Mouse (Mus musculus): ENCODE data around the gene Slc16a1. TPM values are rescaled to one million over a fixed set of nuclear protein-coding genes. Genes with fewer than 3 reads are reported as not detected.

Gene Slc16a1
- polyA plus RNA-seq, 1 experiment from 2014 or later, result 12.6 TPM

- ATAC-seq, result no peak
- Histone ChIP-seq H3K4me2 (ENCODE audit: low read length) (no peak overlapping the region), H3K9ac (ENCODE audit: low read depth, low read length) (no peak overlapping the region), H3K4me3 (ENCODE audit: low read length) (no peak overlapping the region), H3K27me3 (replicated peaks; ENCODE audit: control insufficient read depth, insufficient read depth, low read length) (no peaks in the 10 kb centered on the region), H3K9me3 (ENCODE audit: control insufficient read depth, low read length) (no peaks in the 10 kb centered on the region), H3K36me3 (ENCODE audit: control insufficient read depth, insufficient read depth, low read length) (no peaks in the 10 kb centered on the region), H3K4me1 (ENCODE audit: control insufficient read depth, insufficient read depth, low read depth, low read length) (no peaks in the 10 kb centered on the region), H3K27ac (ENCODE audit: low read depth, low read length) (no peak overlapping the region)
- WGBS, result 83% methylated on average over 3 of the region's 3 CpGs
Observed at GRCm38 (mm10) chr3:104611951-104612350, 26.5 kb upstream of the Slc16a1 start.

- 73% methylated on average over 5 of the region's 5 CpGs for WGBS
- Histone ChIP-seq H3K9ac (ENCODE audit: low read depth, low read length) (no peak overlapping the region), H3K9me3 (ENCODE audit: control insufficient read depth, low read length) (no peaks in the 10 kb centered on the region), H3K4me1 (ENCODE audit: control insufficient read depth, insufficient read depth, low read depth, low read length) (no peaks in the 10 kb centered on the region), H3K36me3 (ENCODE audit: control insufficient read depth, insufficient read depth, low read length) (no peaks in the 10 kb centered on the region), H3K27ac (ENCODE audit: low read depth, low read length) (no peak overlapping the region), H3K4me3 (ENCODE audit: low read length) (no peak overlapping the region), H3K4me2 (ENCODE audit: low read length) (no peak overlapping the region), H3K27me3 (replicated peaks; ENCODE audit: control insufficient read depth, insufficient read depth, low read length) (no peaks in the 10 kb centered on the region)
- ATAC-seq, result no peak
Observed at GRCm38 (mm10) chr3:104613102-104613501, 25.4 kb upstream of the Slc16a1 start.

- Histone ChIP-seq H3K27me3 (replicated peaks; ENCODE audit: control insufficient read depth, insufficient read depth, low read length) (no peaks in the 10 kb centered on the region), H3K36me3 (ENCODE audit: control insufficient read depth, insufficient read depth, low read length) (no peaks in the 10 kb centered on the region), H3K27ac (ENCODE audit: low read depth, low read length) (no peak overlapping the region), H3K4me3 (ENCODE audit: low read length) (no peak overlapping the region), H3K4me2 (ENCODE audit: low read length) (no peak overlapping the region), H3K9ac (ENCODE audit: low read depth, low read length) (no peak overlapping the region), H3K4me1 (ENCODE audit: control insufficient read depth, insufficient read depth, low read depth, low read length) (no peaks in the 10 kb centered on the region), H3K9me3 (ENCODE audit: control insufficient read depth, low read length) (no peaks in the 10 kb centered on the region)
- ATAC-seq, result no peak
- 90% methylated on average over 1 of the region's 1 CpGs for WGBS
Observed at GRCm38 (mm10) chr3:104614081-104614480, 24.4 kb upstream of the Slc16a1 start.

- 76% methylated on average over 2 of the region's 2 CpGs for WGBS
- Histone ChIP-seq H3K36me3 (ENCODE audit: control insufficient read depth, insufficient read depth, low read length) (no peaks in the 10 kb centered on the region), H3K4me3 (ENCODE audit: low read length) (no peak overlapping the region), H3K27me3 (replicated peaks; ENCODE audit: control insufficient read depth, insufficient read depth, low read length) (no peaks in the 10 kb centered on the region), H3K9ac (ENCODE audit: low read depth, low read length) (no peak overlapping the region), H3K4me1 (ENCODE audit: control insufficient read depth, insufficient read depth, low read depth, low read length) (no peaks in the 10 kb centered on the region), H3K9me3 (ENCODE audit: control insufficient read depth, low read length) (no peaks in the 10 kb centered on the region), H3K27ac (ENCODE audit: low read depth, low read length) (no peak overlapping the region), H3K4me2 (ENCODE audit: low read length) (no peak overlapping the region)
- no peak for ATAC-seq
Observed at GRCm38 (mm10) chr3:104615216-104615615, 23.3 kb upstream of the Slc16a1 start.

- Histone ChIP-seq H3K4me2 (ENCODE audit: low read length) (peak overlapping the region; percentile 15; the same call in 1 of the 2 replicates), H3K36me3 (ENCODE audit: control insufficient read depth, insufficient read depth, low read length) (no peaks in the 10 kb centered on the region), H3K27me3 (replicated peaks; ENCODE audit: control insufficient read depth, insufficient read depth, low read length) (no peaks in the 10 kb centered on the region), H3K4me1 (ENCODE audit: control insufficient read depth, insufficient read depth, low read depth, low read length) (no peaks in the 10 kb centered on the region), H3K27ac (ENCODE audit: low read depth, low read length) (no peak overlapping the region), H3K4me3 (ENCODE audit: low read length) (no peak overlapping the region), H3K9ac (ENCODE audit: low read depth, low read length) (no peak overlapping the region), H3K9me3 (ENCODE audit: control insufficient read depth, low read length) (no peaks in the 10 kb centered on the region)
- 50% methylated on average over 8 of the region's 8 CpGs for WGBS
- peak; percentile 63; the same call in 1 of the 2 replicates for ATAC-seq
Observed at GRCm38 (mm10) chr3:104616155-104616554, 22.3 kb upstream of the Slc16a1 start.

DNA sequence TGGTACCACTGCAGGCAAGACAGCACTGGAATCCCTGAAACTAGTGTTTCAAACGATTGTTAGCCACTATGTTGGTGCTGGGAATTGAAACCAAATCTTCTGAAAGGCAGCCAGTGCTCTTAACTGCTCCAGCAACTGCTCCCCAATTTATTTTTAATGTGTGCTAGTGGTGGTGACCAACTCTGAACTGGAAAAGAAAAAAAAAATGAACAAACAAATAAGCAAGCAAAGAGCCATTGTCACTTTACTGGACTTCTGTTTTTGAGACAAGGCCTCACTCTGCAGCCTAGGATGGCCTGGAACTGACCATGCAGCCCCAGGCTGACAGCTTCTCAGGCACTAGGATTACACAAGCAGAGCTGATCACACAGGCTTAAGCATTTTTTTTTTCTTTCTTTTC, 16.6 kb upstream of the Slc16a1 start:
- Histone ChIP-seq H3K4me1 (ENCODE audit: control insufficient read depth, insufficient read depth, low read depth, low read length) (no peaks in the 10 kb centered on the region), H3K4me2 (ENCODE audit: low read length) (no peak overlapping the region), H3K27ac (ENCODE audit: low read depth, low read length) (no peak overlapping the region), H3K27me3 (replicated peaks; ENCODE audit: control insufficient read depth, insufficient read depth, low read length) (no peaks in the 10 kb centered on the region), H3K4me3 (ENCODE audit: low read length) (no peak overlapping the region), H3K36me3 (ENCODE audit: control insufficient read depth, insufficient read depth, low read length) (no peaks in the 10 kb centered on the region), H3K9me3 (ENCODE audit: control insufficient read depth, low read length) (no peaks in the 10 kb centered on the region), H3K9ac (ENCODE audit: low read depth, low read length) (no peak overlapping the region)
- no peak for ATAC-seq
- 68% methylated on average over 1 of the region's 1 CpGs for WGBS

GRCm38 (mm10) chr3:104629810-104630209, 8.7 kb upstream of the Slc16a1 start:
- no peak overlapping the region for H3K4me2 ChIP-seq (ENCODE audit: low read length)
- no peak overlapping the region for H3K4me3 ChIP-seq (ENCODE audit: low read length)
- H3K4me1 ChIP-seq (ENCODE audit: control insufficient read depth, insufficient read depth, low read depth, low read length), result no peaks in the 10 kb centered on the region
- H3K27me3 ChIP-seq (replicated peaks; ENCODE audit: control insufficient read depth, insufficient read depth, low read length), result no peaks in the 10 kb centered on the region
- H3K36me3 ChIP-seq (ENCODE audit: control insufficient read depth, insufficient read depth, low read length), result no peaks in the 10 kb centered on the region
- no peak overlapping the region for H3K27ac ChIP-seq (ENCODE audit: low read depth, low read length)
- 20% methylated on average over 2 of the region's 2 CpGs for WGBS
- no peak overlapping the region for H3K9ac ChIP-seq (ENCODE audit: low read depth, low read length)
- H3K9me3 ChIP-seq (ENCODE audit: control insufficient read depth, low read length), result no peaks in the 10 kb centered on the region
- ATAC-seq, result peak; percentile 34; the same call in 1 of the 2 replicates

DNA sequence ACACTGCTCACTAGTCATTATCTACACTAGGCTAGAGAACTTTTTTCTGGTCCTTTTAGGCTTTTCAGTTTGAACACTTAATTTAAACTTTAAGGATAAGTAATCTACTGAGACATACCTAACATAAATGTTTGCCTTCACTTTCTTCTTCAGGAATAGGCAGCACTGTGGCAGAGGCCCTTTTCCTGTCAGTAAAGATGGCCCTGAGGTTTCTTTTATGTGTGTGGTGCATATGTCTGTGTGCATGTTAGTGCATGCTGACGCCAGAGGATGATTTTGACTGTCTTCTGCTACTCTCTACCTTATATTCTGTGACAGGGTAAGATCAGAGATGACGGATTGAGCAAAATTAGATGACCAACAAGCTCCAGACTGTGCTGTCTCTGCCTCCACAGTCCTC, 7.5 kb upstream of the Slc16a1 start:
- Histone ChIP-seq H3K27me3 (replicated peaks; ENCODE audit: control insufficient read depth, insufficient read depth, low read length) (no peaks in the 10 kb centered on the region), H3K4me3 (ENCODE audit: low read length) (no peak overlapping the region), H3K36me3 (ENCODE audit: control insufficient read depth, insufficient read depth, low read length) (no peaks in the 10 kb centered on the region), H3K9ac (ENCODE audit: low read depth, low read length) (no peak overlapping the region), H3K27ac (ENCODE audit: low read depth, low read length) (no peak overlapping the region), H3K4me1 (ENCODE audit: control insufficient read depth, insufficient read depth, low read depth, low read length) (no peaks in the 10 kb centered on the region), H3K9me3 (ENCODE audit: control insufficient read depth, low read length) (no peaks in the 10 kb centered on the region), H3K4me2 (ENCODE audit: low read length) (no peak overlapping the region)
- WGBS, result 93% methylated on average over 2 of the region's 2 CpGs
- ATAC-seq, result no peak

- Histone ChIP-seq H3K4me2 (ENCODE audit: low read length) (no peak overlapping the region), H3K27me3 (replicated peaks; ENCODE audit: control insufficient read depth, insufficient read depth, low read length) (no peaks in the 10 kb centered on the region), H3K4me1 (ENCODE audit: control insufficient read depth, insufficient read depth, low read depth, low read length) (peaks cover 3% of the 10 kb centered on the region), H3K27ac (ENCODE audit: low read depth, low read length) (no peak overlapping the region), H3K9me3 (ENCODE audit: control insufficient read depth, low read length) (no peaks in the 10 kb centered on the region), H3K4me3 (ENCODE audit: low read length) (no peak overlapping the region), H3K9ac (ENCODE audit: low read depth, low read length) (no peak overlapping the region), H3K36me3 (ENCODE audit: control insufficient read depth, insufficient read depth, low read length) (no peaks in the 10 kb centered on the region)
- ATAC-seq, result no peak
- WGBS, result 94% methylated on average over 4 of the region's 4 CpGs
Observed at GRCm38 (mm10) chr3:104632560-104633162, 5.8 kb upstream of the Slc16a1 start.

- H3K27ac ChIP-seq (ENCODE audit: low read depth, low read length), result no peak overlapping the region
- no peaks in the 10 kb centered on the region for H3K27me3 ChIP-seq (replicated peaks; ENCODE audit: control insufficient read depth, insufficient read depth, low read length)
- ATAC-seq, result no peak
- no peaks in the 10 kb centered on the region for H3K36me3 ChIP-seq (ENCODE audit: control insufficient read depth, insufficient read depth, low read length)
- WGBS, result 90% methylated on average over 2 of the region's 2 CpGs
- no peak overlapping the region for H3K4me3 ChIP-seq (ENCODE audit: low read length)
- H3K4me2 ChIP-seq (ENCODE audit: low read length), result no peak overlapping the region
- H3K9me3 ChIP-seq (ENCODE audit: control insufficient read depth, low read length), result no peaks in the 10 kb centered on the region
- H3K4me1 ChIP-seq (ENCODE audit: control insufficient read depth, insufficient read depth, low read depth, low read length), result peaks cover 6% of the 10 kb centered on the region
- H3K9ac ChIP-seq (ENCODE audit: low read depth, low read length), result no peak overlapping the region
Observed at GRCm38 (mm10) chr3:104636491-104636890, 2.0 kb upstream of the Slc16a1 start.

All from hindbrain, embryonic 16.5 days (tissue).